Comparison of ENCODE assay signal across 8 mouse cellular contexts in the genomic region with DNA sequence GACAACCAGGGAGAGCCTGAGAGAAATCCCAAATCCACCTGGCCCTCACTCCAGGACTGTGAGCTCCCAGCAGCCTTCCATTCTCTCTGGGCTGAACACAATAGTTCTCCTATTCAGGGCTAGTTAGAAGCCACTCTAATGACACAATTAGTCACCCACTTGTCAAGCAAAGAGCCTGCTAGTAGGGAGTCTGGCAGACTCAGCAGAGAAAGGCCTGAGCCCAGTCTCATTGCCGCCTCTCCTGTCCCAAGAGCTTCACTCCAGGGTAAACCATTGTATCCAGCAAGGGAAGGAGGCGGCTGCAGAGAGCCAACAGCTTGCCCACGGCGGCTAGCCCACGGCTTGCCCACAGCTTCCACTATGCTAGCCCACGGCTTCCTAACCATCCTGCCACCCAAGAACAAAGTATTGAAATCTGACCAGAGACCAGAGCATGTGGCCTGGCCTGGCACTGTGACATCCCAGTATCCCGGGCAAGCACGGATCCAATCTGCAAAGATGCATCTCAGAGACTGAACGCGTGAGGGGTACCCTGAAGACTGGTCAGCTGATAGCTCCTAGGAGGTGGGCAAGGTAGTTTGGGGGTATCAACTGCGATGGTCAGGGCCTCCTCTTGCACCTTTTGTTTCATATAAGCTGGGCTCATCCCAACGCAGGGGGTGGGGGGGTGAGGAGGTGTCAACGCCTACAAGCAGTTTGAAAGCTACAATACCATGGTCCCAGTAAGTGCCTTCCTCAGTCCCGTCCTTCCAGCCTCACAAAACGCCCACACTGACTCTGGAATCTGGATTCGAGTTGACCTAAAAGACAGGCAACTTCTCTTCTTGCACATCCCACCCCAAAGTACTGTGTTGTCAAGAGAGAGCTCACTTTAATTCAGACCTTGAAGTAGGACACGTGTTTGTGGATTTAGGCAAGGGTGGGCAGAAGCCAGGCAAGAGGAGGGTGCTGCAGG. TPM values are rescaled to one million over a fixed set of nuclear protein-coding genes. Genes with fewer than 3 reads are reported as not detected.
DNase-seq lines count a peak whose midpoint lies in the region; ATAC-seq and TF ChIP-seq lines count a peak whose summit lies in the region.

No protein-coding gene starts in this region.

- peak overlapping the region; percentile 87 for H3K9ac ChIP-seq in heart, embryonic 15.5 days

- no peak for TF ChIP-seq CTCF in C2C12 (IDR thresholded peaks at IDR 0.05; ENCODE audit: control insufficient read depth, insufficient read depth, insufficient read length)

- H3K36me3 ChIP-seq in C2C12 (ENCODE audit: control insufficient read depth, insufficient read depth) = peaks cover 9% of the 10 kb centered on the region
- H3K36me3 ChIP-seq in heart, embryonic 15.5 days = no peaks in the 10 kb centered on the region
- H3K36me3 ChIP-seq in midbrain, embryonic 10.5 days = peaks cover 11% of the 10 kb centered on the region

- WGBS in heart, embryonic 15.5 days = 40% methylated on average over 17 of the region's 17 CpGs
- 19% methylated on average over 17 of the region's 17 CpGs for WGBS in midbrain, embryonic 10.5 days

- peak overlapping the region; percentile 94 for H3ac ChIP-seq in C2C12 (ENCODE audit: control insufficient read depth, insufficient read length, low read depth)

- DNase-seq in embryo, embryonic 10 days (ENCODE audit: low spot score) = peak; percentile 65
- no peak for DNase-seq in embryo, embryonic 9.5 days (ENCODE audit: extremely low spot score)
- no peak for DNase-seq in midbrain, embryonic 10.5 days (ENCODE audit: low spot score)
- no peak for DNase-seq in left cerebral cortex, postnatal 14 days (ENCODE audit: low spot score in 2 of 2)
- DNase-seq in thymus, postnatal 36 days = no peak

- H3K79me3 ChIP-seq in C2C12 (ENCODE audit: low read depth) = peaks cover 38% of the 10 kb centered on the region

- no peaks in the 10 kb centered on the region for H3K27me3 ChIP-seq in C2C12 (ENCODE audit: control insufficient read depth, insufficient read depth, insufficient read length)
- no peaks in the 10 kb centered on the region for H3K27me3 ChIP-seq in heart, embryonic 15.5 days
- H3K27me3 ChIP-seq in midbrain, embryonic 10.5 days (ENCODE audit: low read depth, poor library complexity, severe bottlenecking) = 0 out of 2 replicates have a peak, but pooled peaks cover 5% of the 10 kb centered on the region

- H3K4me2 ChIP-seq in heart, embryonic 15.5 days = peak overlapping the region; percentile 84

- H3K9me3 ChIP-seq in heart, embryonic 15.5 days (replicated peaks) = no peaks in the 10 kb centered on the region
- H3K9me3 ChIP-seq in midbrain, embryonic 10.5 days (replicated peaks) = no peaks in the 10 kb centered on the region

- peak overlapping the region; percentile 55 for H3K4me3 ChIP-seq in C2C12 (ENCODE audit: insufficient read depth, poor library complexity, severe bottlenecking)
- peak overlapping the region; percentile 74 for H3K4me3 ChIP-seq in heart, embryonic 15.5 days
- H3K4me3 ChIP-seq in midbrain, embryonic 10.5 days = peak overlapping the region; percentile 90

- ATAC-seq in heart, embryonic 15.5 days (replicated peaks; ENCODE audit: insufficient number of reproducible peaks, insufficient read depth, low FRiP score, low read depth) = no peak
- ATAC-seq in cerebellum, adult (ENCODE audit: insufficient number of reproducible peaks, low FRiP score, low TSS enrichment) = no peak

- intact Hi-C loops in left cerebral cortex, postnatal 14 days (cut with DNase I) = no loop called here

- peaks cover 40% of the 10 kb centered on the region for H3K4me1 ChIP-seq in heart, embryonic 15.5 days (replicated peaks)
- H3K4me1 ChIP-seq in midbrain, embryonic 10.5 days = peaks cover 60% of the 10 kb centered on the region

- peak overlapping the region; percentile 85 for H3K27ac ChIP-seq in heart, embryonic 15.5 days
- H3K27ac ChIP-seq in midbrain, embryonic 10.5 days (replicated peaks) = peak overlapping the region; percentile 94

- peaks cover 62% of the 10 kb centered on the region for H3K79me2 ChIP-seq in C2C12 (ENCODE audit: control insufficient read depth, insufficient read depth)

TF ChIP-seq in C2C12, 6 proteins besides CTCF, POLR2A, EP300 and RAD21:
- TF ChIP-seq USF1 (IDR thresholded peaks at IDR 0.05; ENCODE audit: low read depth) (no peak), MAX (IDR thresholded peaks at IDR 0.05) (peak; percentile 31)
TF ChIP-seq in C2C12: peak in this region for 1.

RNA-seq across cellular contexts. Expression of a gene that starts 1.0 kb away (rescaled TPM):
- 70.2 TPM for polyA plus RNA-seq in C2C12 (2012; fragmentation: generic; extraction: Trizol)
- 18.8 and 19.8 TPM in 2 replicates for polyA plus RNA-seq in heart, embryonic 15.5 days (2015; fragmentation: Nextera tagmentation; extraction: Ambion mirVana)
- polyA plus RNA-seq in midbrain, embryonic 10.5 days (2016; fragmentation: Nextera tagmentation; extraction: Ambion mirVana) = 28.1 and 29.1 TPM in 2 replicates
- 10 to 100 TPM; 14.9 to 15.9 TPM for total RNA-seq in left cerebral cortex, postnatal 14 days (2021)

RNA-seq across cellular contexts. Expression of a gene that starts 16.3 kb away (rescaled TPM):
- 15.1 TPM for polyA plus RNA-seq in C2C12 (2012; fragmentation: generic; extraction: Trizol)
- polyA plus RNA-seq in heart, embryonic 15.5 days (2015; fragmentation: Nextera tagmentation; extraction: Ambion mirVana) = 63.0 and 63.4 TPM in 2 replicates
- 68.5 and 70.3 TPM in 2 replicates for polyA plus RNA-seq in midbrain, embryonic 10.5 days (2016; fragmentation: Nextera tagmentation; extraction: Ambion mirVana)
- 10 to 100 TPM; 25.8 to 28.4 TPM for total RNA-seq in left cerebral cortex, postnatal 14 days (2021)

RNA-seq across cellular contexts. Expression of a gene that starts 16.4 kb away (rescaled TPM):
- 74.4 TPM for polyA plus RNA-seq in C2C12 (2012; fragmentation: generic; extraction: Trizol)
- polyA plus RNA-seq in heart, embryonic 15.5 days (2015; fragmentation: Nextera tagmentation; extraction: Ambion mirVana) = 66.5 and 67.4 TPM in 2 replicates
- polyA plus RNA-seq in midbrain, embryonic 10.5 days (2016; fragmentation: Nextera tagmentation; extraction: Ambion mirVana) = 92.5 and 102 TPM in 2 replicates
- 10 to 100 TPM; 25.4 to 30.2 TPM for total RNA-seq in left cerebral cortex, postnatal 14 days (2021)

RNA-seq across cellular contexts. Expression of a gene that starts 25.4 kb away (rescaled TPM):
- 34.0 TPM for polyA plus RNA-seq in C2C12 (2012; fragmentation: generic; extraction: Trizol)
- 31.8 and 38.6 TPM in 2 replicates for polyA plus RNA-seq in heart, embryonic 15.5 days (2015; fragmentation: Nextera tagmentation; extraction: Ambion mirVana)
- 27.9 and 31.7 TPM in 2 replicates for polyA plus RNA-seq in midbrain, embryonic 10.5 days (2016; fragmentation: Nextera tagmentation; extraction: Ambion mirVana)
- total RNA-seq in left cerebral cortex, postnatal 14 days (2021) = 10 to 100 TPM; 36.9 to 45.9 TPM

RNA-seq across cellular contexts. Expression of a gene that starts 26.1 kb away (rescaled TPM):
- polyA plus RNA-seq in C2C12 (2012; fragmentation: generic; extraction: Trizol) = 326 TPM
- 479 and 520 TPM in 2 replicates for polyA plus RNA-seq in heart, embryonic 15.5 days (2015; fragmentation: Nextera tagmentation; extraction: Ambion mirVana)
- 852 and 895 TPM in 2 replicates for polyA plus RNA-seq in midbrain, embryonic 10.5 days (2016; fragmentation: Nextera tagmentation; extraction: Ambion mirVana)
- total RNA-seq in left cerebral cortex, postnatal 14 days (2021) = 100 to 1,000 TPM; 161 to 168 TPM
